Mouse (Mus musculus) layer of hippocampus, adult 2 months (tissue): ENCODE data around the gene Erc1. TPM values are rescaled to one million over a fixed set of nuclear protein-coding genes. Genes with fewer than 3 reads are reported as not detected.
A peak's percentile ranks its signal among the peaks of the same experiment; 100 is the strongest.

ENCODE experiments used
- DNase-seq, 2 experiments: peaks; one replicate each; pipeline ENCODE4 v3.0.0; 2022; ENCODE audit warnings: low spot score in 2 of 2
- H3K27ac ChIP-seq: fragments of 200-600 bp; 2 replicates; pipeline ENCODE4 v1.8.1; 2022
- H3K4me3 ChIP-seq: fragments of 200-600 bp; 2 replicates; pipeline ENCODE4 v1.8.1; 2022; ENCODE audit warnings: mild to moderate bottlenecking
- CTCF ChIP-seq: fragments of 200-600 bp; conservative IDR thresholded peaks from 2 replicates; pipeline ENCODE4 v1.8.1; 2022; ENCODE audit warnings: antibody characterized with exemption, mild to moderate bottlenecking, moderate library complexity
- total RNA-seq, 2 experiments: library from RNA; stranded (reverse); gene quantifications; 2 replicates each; pipeline ENCODE4 v1.2.3; 2021

The Erc1 gene
- total RNA-seq, 2 experiments from 2014 or later, result 51.9 to 54.5 TPM

DNA sequence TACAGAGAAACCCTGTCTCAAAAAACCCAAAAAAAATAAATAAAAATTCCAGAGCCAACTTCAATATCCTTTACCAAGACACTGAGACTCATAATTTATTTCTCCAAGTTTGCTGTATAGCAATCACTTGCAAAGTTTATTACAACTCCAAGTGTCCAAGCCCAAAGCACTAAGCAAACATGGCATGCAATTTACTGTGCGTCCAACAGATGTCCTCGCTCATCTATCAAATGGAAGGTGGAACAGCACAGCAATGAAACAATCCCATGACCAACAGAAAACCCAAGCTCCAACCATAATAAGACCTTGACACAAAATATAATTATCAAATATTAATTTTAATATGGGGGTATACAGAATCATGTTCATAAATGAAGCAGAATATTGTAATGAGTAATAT, 55.4 kb downstream of the Erc1 start:
- TF ChIP-seq CTCF, result peak; percentile 89
- peak; percentile 60 for DNase-seq
- Histone ChIP-seq H3K27ac (no peak overlapping the region), H3K4me3 (no peak overlapping the region)

DNA sequence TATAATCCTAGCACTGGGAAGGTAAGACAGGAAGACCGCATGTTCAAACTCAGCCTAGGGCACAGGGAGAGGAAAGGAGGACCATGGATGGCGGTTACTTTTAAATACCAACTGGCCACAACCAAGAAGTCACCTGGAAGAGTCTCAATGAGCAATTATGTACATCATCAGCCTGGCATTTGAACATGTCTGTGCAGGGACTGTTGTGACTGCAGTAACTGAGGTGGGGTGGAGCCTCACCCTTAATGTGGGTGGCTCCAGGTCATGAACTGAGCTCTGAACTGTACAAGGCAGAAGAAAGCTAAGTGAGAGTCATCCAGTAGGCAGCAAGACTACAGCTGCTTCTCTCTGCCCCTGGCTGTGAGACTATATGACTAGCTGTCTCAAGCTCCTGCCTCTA, 65.6 kb downstream of the Erc1 start:
- TF ChIP-seq CTCF, result no peak
- H3K27ac ChIP-seq, result no peak overlapping the region
- no peak overlapping the region for H3K4me3 ChIP-seq
- no peak for DNase-seq

DNA sequence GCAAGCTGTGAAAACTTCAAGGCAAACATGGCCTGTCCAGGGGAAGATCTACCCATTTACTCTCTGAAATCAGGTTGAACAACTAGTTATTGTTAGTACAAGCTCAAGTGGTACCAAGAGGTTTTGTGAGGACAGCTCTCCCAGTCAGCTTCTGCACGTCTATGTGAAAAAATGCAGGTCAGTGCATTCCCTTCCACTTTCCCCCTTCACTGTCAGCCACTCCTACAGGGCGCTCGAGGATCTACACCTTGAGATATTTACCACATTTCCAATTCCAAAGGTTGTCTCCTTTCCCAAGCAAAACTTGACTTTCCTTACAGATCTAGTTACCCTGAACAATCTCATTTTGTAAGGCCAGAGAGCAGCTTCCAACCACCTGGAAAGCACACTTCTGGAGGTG, 66.9 kb downstream of the Erc1 start:
- no peak for DNase-seq
- H3K27ac ChIP-seq, result no peak overlapping the region
- H3K4me3 ChIP-seq, result no peak overlapping the region
- 0 out of 2 replicates have a peak, but pooled peaks have one; percentile 11 for TF ChIP-seq CTCF

DNA sequence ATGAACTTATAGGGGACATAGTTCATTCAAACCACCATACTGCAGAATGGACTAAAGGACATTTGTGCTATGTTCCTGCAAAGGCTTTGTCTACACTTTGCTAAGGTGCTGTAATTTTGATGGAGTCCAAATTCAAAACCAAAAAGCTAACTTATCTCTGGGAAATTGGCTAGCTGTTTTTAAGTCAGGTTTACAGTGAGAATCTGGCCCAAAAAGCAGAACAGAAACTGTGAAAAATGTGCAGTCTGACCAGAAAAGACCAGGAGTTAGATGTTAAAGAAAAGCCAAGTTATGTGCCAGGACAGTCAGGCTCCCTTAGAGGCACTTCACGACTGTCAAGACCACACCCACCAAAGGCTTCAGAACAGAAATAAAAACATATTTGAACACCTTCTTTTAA, 79.2 kb downstream of the Erc1 start:
- H3K4me3 ChIP-seq, result no peak overlapping the region
- no peak for DNase-seq
- TF ChIP-seq CTCF, result no peak
- no peak overlapping the region for H3K27ac ChIP-seq

DNA sequence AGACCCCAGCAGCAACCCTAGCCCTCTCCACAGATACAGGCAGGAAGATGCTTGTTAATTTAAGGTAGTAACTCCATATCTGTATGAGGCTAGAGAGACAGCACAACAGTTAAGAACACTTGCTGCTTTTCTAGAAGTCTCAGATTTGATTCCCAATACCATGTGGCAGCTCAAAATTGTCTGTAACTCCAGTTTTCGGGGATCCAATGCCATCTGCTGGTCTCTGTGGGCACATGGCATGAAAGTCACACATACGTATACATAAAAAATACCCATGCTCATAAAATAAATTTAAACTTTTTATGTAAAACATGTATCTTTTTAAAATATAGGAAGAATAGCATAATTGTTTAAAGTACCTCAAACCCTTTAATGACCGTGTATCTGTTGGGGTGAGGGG, 83.6 kb downstream of the Erc1 start:
- TF ChIP-seq CTCF, result peak; percentile 51
- no peak for DNase-seq
- H3K27ac ChIP-seq, result no peak overlapping the region
- H3K4me3 ChIP-seq, result no peak overlapping the region

- peak in 1 of 2 experiments; percentile 7 for DNase-seq
- TF ChIP-seq CTCF, result no peak
- Histone ChIP-seq H3K27ac (no peak overlapping the region), H3K4me3 (no peak overlapping the region)
Measured at GRCm38 (mm10) chr6:119759866-119760265, 88.1 kb downstream of the Erc1 start.

DNA sequence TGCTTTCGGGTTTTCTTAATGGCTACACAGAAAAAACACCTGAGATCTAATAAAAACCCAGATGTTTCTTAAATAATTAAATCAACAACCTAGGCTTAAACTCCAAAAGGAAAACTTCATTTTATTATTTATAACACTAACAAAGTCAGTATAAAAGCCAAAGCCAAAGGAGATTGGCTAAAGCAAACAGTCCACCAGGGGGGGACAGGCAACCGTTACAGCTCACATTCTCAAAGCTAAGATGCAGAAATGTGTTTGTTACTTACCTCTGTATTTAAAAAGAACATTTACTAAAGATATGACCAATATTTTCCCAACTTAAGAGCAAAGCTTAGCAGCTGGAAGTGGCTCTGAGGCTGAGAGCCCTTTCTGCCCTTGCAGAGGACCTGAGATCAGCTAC, 89.5 kb downstream of the Erc1 start:
- peak; percentile 55 for TF ChIP-seq CTCF
- Histone ChIP-seq H3K27ac (no peak overlapping the region), H3K4me3 (no peak overlapping the region)
- no peak for DNase-seq

- TF ChIP-seq CTCF, result no peak
- Histone ChIP-seq H3K4me3 (no peak overlapping the region), H3K27ac (no peak overlapping the region)
- no peak for DNase-seq
Measured at GRCm38 (mm10) chr6:119757796-119758195, 90.2 kb downstream of the Erc1 start.

GRCm38 (mm10) chr6:119755866-119756265, 92.1 kb downstream of the Erc1 start:
- no peak for DNase-seq
- no peak overlapping the region for H3K27ac ChIP-seq
- no peak for TF ChIP-seq CTCF
- H3K4me3 ChIP-seq, result no peak overlapping the region

DNA sequence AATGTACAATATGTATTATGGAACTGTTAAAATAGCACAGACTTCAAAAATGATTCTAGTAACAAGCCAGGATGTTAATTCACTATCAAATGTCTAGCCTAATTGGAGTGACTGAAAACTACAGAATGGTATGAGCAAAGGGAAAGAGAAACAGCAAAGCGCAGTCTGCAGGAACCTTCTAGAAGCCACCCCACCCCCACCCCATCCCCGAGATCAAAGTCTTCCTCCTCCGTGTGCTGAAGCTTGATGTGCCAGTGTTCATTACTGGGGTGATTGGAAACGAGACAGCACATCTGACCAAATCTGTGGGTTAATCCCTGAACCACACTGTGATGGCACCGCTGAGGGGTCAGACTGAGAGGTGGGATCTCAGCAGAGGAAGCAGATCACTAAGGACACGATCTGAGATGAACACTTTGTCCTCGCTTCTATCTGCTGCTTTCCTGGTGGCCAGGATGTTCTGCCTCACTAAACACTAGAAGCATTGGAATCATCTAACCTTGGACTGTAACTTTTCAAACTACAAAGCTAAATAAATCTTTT, 98.8 kb downstream of the Erc1 start:
- H3K4me3 ChIP-seq, result no peak overlapping the region
- no peak for DNase-seq
- TF ChIP-seq CTCF, result no peak
- H3K27ac ChIP-seq, result no peak overlapping the region

DNA sequence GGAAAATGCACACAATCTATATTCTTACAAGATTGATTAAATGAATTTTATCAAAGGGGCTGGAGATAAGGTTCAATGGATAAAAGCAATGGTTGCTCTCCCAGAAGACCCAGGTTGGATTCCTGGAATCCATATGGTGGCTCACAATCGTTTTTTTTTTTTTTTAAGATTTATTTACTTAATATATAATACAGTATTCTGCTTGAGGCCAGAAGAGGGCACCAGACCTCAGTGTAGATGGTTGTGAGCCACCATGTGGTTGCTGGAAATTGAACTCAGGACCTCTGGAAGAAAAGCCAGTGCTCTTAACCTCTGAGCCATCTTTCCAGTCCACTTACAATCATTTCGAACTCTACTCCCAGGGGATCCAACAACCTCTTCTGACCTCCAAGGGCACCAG, 106.1 kb downstream of the Erc1 start:
- DNase-seq, result no peak
- Histone ChIP-seq H3K27ac (no peak overlapping the region), H3K4me3 (no peak overlapping the region)
- TF ChIP-seq CTCF, result peak; percentile 54

- H3K27ac ChIP-seq, result no peak overlapping the region
- no peak overlapping the region for H3K4me3 ChIP-seq
- no peak for TF ChIP-seq CTCF
- no peak for DNase-seq
Measured at GRCm38 (mm10) chr6:119740541-119740940, 107.4 kb downstream of the Erc1 start.

DNA sequence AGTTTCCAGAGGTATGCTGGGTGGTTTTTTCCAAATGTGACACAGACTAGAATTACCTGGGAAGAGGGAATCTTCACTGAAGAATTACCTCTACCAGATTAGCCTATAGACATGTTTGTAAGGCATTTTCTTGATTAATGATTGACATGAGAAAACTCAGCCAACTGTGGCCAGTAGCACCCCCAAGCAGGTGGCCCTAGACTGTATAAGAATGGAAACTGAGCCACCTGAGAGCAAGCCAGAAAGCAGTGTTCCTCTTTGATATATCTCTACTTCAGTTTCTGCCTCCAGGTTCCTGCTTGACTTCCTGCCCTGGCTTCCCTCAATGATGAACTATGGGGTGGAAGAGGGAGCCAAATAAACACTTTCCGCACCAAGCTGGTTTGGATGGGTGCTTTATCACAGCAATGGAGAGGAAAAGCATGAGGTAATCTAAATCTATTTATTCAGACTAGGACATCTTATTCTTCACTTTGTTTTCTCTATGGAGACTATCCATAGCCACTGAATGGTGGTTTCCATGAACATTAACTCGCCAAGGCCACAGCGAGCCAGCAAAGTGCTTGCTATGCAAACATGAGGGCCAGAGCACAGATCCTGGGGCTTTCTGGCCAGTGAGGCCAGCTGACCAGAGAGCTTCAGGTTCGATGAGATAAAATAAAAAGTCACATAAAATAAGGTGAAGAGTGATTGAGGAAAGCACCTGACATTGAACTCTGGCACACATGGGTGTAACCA, 109.2 kb downstream of the Erc1 start:
- no peak overlapping the region for H3K4me3 ChIP-seq
- no peak overlapping the region for H3K27ac ChIP-seq
- TF ChIP-seq CTCF, result no peak
- DNase-seq, result no peak

- no peak for TF ChIP-seq CTCF
- H3K27ac ChIP-seq, result no peak overlapping the region
- no peak overlapping the region for H3K4me3 ChIP-seq
- DNase-seq, result no peak
Measured at GRCm38 (mm10) chr6:119737716-119738115, 110.3 kb downstream of the Erc1 start.
